Mouse (Mus musculus) cortical plate, adult 2 months (tissue): ENCODE measurements around the gene Klf11. TPM values are rescaled to one million over a fixed set of nuclear protein-coding genes. Genes with fewer than 3 reads are reported as not detected.
"Not testable (repeated sequence)": the region's sequence is repeated elsewhere in the genome, so short reads cannot be mapped to it uniquely, and the experiment has no call there.

ENCODE experiments used
- H3K27ac ChIP-seq: fragments of 200-500 bp; 2 replicates; pipeline ENCODE4 v1.5.1; 2012; ENCODE audit warnings: low read length, control low read depth, inconsistent platforms; ENCODE audit not compliant: insufficient read depth
- H3K4me1 ChIP-seq: fragments of 200-500 bp; 2 replicates; pipeline ENCODE4 v1.6.1; 2011; ENCODE audit warnings: low read length; ENCODE audit not compliant: control insufficient read depth, insufficient read depth
- H3K4me3 ChIP-seq: fragments of 200-500 bp; 2 replicates; pipeline ENCODE4 v1.5.1; 2011; ENCODE audit warnings: mild to moderate bottlenecking, low read length, control low read depth; ENCODE audit not compliant: insufficient read depth
- CTCF ChIP-seq: fragments of 200-500 bp; IDR thresholded peaks from 2 replicates; pipeline ENCODE4 v1.5.1; 2011; ENCODE audit warnings: mild to moderate bottlenecking, control low read depth, low read length; ENCODE audit not compliant: insufficient read depth; ENCODE audit errors: extremely low read depth
- POLR2A ChIP-seq: fragments of 200-500 bp; IDR thresholded peaks from 2 replicates; pipeline ENCODE4 v1.6.1; 2011; ENCODE audit warnings: mild to moderate bottlenecking, low read length, control low read depth; ENCODE audit not compliant: insufficient read depth; ENCODE audit errors: extremely low read depth
- polyA plus RNA-seq: library from polyadenylated mRNA; depleted of rRNA; stranded (reverse); fragments of >200 nt; gene quantifications from 2 replicates; pipeline ENCODE4 v1.2.3, GENCODE M21; 2012

Gene Klf11
- polyA plus RNA-seq, 1 experiment = 6.7 TPM

GRCm38 (mm10) chr12:24630220-24630619 lies 20.9 kb upstream of the Klf11 start:
- Histone ChIP-seq H3K4me3 (no peak overlapping the region), H3K4me1 (no peaks in the 10 kb centered on the region), H3K27ac (no peak overlapping the region)
- TF ChIP-seq CTCF = peak; percentile 32; the same call in 1 of the 2 replicates
- TF ChIP-seq POLR2A = no peak

DNA sequence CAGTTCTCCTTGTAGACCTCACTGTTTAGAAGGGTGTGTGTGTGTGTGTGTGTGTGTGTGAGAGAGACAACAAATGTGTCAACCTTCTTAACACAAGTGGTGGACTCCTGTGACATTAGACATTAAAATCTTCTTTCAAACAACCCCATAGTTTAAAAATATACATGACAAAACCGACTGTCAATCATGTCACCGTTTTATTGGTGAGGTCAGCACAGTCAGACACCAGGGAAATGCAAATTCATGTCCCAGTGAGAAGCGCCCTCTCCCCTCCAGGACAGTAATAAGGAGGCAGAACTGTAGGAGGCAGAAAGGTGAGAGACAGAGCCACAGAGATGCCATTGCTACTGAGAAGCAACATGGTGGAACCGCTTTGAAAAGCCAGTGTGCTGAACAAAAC lies 18.7 kb upstream of the Klf11 start:
- TF ChIP-seq POLR2A (no peak), CTCF (no peak)
- H3K4me3 ChIP-seq = no peak overlapping the region
- H3K4me1 ChIP-seq = no peaks in the 10 kb centered on the region
- no peak overlapping the region for H3K27ac ChIP-seq

- H3K4me1 ChIP-seq = no peaks in the 10 kb centered on the region
- no peak for TF ChIP-seq POLR2A
- TF ChIP-seq CTCF = no peak
- no peak overlapping the region for H3K27ac ChIP-seq
- no peak overlapping the region for H3K4me3 ChIP-seq
These were observed 17.3 kb upstream of the Klf11 start for GRCm38 (mm10) chr12:24633753-24634191.

DNA sequence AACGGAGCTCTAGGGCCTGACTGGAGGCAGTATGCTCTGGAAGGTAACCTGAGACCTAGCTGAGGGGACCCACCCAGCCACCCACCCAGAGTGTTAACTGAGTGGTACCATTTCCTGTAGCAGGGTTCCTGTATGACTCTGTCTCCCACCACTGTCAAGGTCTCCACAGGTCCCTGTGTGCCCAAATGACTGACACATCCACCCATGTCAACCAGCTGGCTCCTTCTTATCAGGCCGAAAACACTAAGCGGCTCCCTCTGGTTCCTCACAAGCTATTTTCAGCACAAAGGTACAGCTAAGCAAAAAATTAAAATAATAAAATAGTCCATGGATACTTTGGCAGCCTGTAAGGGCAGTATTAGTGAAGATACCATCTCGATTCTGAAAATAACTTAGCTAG lies 16.9 kb upstream of the Klf11 start:
- no peak overlapping the region for H3K27ac ChIP-seq
- no peaks in the 10 kb centered on the region for H3K4me1 ChIP-seq
- TF ChIP-seq CTCF (no peak), POLR2A (no peak)

GRCm38 (mm10) chr12:24634648-24635047 lies 16.4 kb upstream of the Klf11 start:
- H3K4me1 ChIP-seq = no peaks in the 10 kb centered on the region
- H3K4me3 ChIP-seq = no peak overlapping the region
- no peak overlapping the region for H3K27ac ChIP-seq
- TF ChIP-seq POLR2A = no peak
- TF ChIP-seq CTCF = no peak

More for the DNA sequence above, 16.9 kb upstream of the Klf11 start:
- H3K4me3 ChIP-seq = no peak overlapping the region

GRCm38 (mm10) chr12:24638787-24639186 lies 12.3 kb upstream of the Klf11 start:
- H3K27ac ChIP-seq, H3K4me1 ChIP-seq, H3K4me3 ChIP-seq: not testable (repeated sequence)

- Histone ChIP-seq H3K4me1 (no peaks in the 10 kb centered on the region), H3K27ac (no peak overlapping the region), H3K4me3 (no peak overlapping the region)
- no peak for TF ChIP-seq CTCF
- TF ChIP-seq POLR2A = no peak
These were observed 8.7 kb upstream of the Klf11 start for GRCm38 (mm10) chr12:24642370-24642802.

DNA sequence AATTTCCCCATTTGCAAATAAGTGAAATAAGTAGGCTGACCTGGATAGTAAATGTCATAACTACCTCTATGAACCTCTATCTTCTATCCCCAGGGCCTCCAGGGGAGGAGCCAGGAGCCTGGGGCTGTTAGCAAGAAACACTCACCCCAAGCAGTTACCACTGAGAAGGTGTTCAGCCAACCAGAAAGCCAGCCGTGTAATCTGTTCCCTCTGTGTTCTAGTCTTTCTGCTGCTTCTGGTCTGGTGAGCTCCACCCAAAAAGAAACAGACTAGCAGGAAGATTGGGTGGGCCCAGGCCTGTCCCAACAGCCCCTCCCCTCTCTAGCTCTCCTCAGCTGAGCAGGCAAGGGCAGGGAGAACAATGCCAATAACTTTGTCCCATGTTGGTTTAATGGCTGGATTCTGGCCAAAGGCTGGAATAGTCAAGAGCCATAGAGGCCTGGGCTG lies 6.9 kb upstream of the Klf11 start:
- TF ChIP-seq CTCF = no peak
- no peak for TF ChIP-seq POLR2A
- no peaks in the 10 kb centered on the region for H3K4me1 ChIP-seq
- H3K4me3 ChIP-seq = no peak overlapping the region
- no peak overlapping the region for H3K27ac ChIP-seq

- Histone ChIP-seq H3K27ac (no peak overlapping the region), H3K4me3 (no peak overlapping the region), H3K4me1 (peaks cover 3% of the 10 kb centered on the region)
- TF ChIP-seq CTCF (no peak), POLR2A (no peak)
These were observed 5.2 kb upstream of the Klf11 start for GRCm38 (mm10) chr12:24645901-24646300.

DNA sequence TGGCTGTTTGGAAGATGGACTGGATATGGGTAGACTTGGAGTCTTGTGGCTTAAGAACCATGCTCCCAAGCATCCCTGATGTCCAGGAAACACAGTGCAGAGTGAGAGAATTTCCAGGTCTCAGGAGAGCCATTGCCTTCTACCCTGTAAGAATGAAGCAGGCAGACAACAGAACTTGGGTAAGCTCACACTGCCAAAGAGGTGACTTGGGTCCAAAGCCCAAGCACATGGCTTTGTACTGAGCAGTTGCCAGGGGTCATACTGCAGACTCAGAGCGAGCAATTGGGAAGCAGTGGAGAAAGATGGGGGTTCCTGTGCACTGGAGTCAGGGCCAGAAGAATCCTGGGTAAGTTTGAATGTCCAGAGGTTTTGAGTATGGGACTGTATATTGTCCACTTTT lies 3.0 kb upstream of the Klf11 start:
- TF ChIP-seq CTCF = no peak
- TF ChIP-seq POLR2A = no peak
- Histone ChIP-seq H3K4me1 (peaks cover 5% of the 10 kb centered on the region), H3K4me3 (no peak overlapping the region), H3K27ac (no peak overlapping the region)

DNA sequence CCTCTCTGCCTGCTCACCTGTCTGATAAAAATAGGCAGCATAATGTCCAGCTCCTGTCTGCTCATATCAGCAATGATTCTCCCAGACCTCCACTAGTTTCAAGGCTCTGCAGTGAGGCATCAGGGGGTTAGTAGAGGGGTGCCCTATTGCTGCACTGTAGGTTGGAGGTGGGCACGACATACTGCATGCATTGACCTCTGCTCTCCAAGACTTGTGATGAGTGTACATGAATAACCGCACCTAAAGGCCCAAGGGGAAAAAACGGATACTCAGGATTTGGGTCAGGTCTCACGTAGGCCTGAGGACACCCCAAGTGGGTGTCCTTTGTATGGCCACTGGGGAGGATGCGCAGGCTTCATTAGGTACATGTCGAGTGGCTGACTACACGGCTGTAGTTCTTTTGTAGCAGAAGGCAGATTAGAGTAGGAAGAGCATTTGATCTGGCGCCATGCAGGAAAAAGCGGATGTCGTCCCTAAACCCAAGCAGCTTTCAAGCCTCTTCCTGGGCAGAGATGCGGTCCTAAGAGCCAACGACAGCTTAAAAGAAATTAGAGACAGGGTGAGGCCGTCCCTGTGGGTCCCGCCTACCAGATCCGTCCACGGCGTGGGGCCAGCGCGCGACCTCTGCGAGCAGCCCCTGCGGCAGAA lies 535 bp upstream of the Klf11 start:
- no peak for TF ChIP-seq CTCF
- no peak for TF ChIP-seq POLR2A
- Histone ChIP-seq H3K4me3 (peak overlapping the region; percentile 68), H3K27ac (peak overlapping the region; percentile 54), H3K4me1 (peaks cover 5% of the 10 kb centered on the region)
